Mouse (Mus musculus): ENCODE data around the gene Sash1.
A peak's percentile ranks its signal among the peaks of the same experiment; 100 is the strongest.

Sash1 gene

GRCm38 (mm10) chr10:8792412-8792811, 93.5 kb downstream of the Sash1 start:
- DNase-seq (ENCODE audit: low spot score in 2 of 2): peak in 1 of 2 experiments; percentile 8

- no peak for DNase-seq (ENCODE audit: low spot score in 2 of 2)
These were observed 96.8 kb downstream of the Sash1 start for GRCm38 (mm10) chr10:8789096-8789495.

GRCm38 (mm10) chr10:8787221-8787620, 98.6 kb downstream of the Sash1 start:
- DNase-seq (ENCODE audit: low spot score in 2 of 2): no peak

DNA sequence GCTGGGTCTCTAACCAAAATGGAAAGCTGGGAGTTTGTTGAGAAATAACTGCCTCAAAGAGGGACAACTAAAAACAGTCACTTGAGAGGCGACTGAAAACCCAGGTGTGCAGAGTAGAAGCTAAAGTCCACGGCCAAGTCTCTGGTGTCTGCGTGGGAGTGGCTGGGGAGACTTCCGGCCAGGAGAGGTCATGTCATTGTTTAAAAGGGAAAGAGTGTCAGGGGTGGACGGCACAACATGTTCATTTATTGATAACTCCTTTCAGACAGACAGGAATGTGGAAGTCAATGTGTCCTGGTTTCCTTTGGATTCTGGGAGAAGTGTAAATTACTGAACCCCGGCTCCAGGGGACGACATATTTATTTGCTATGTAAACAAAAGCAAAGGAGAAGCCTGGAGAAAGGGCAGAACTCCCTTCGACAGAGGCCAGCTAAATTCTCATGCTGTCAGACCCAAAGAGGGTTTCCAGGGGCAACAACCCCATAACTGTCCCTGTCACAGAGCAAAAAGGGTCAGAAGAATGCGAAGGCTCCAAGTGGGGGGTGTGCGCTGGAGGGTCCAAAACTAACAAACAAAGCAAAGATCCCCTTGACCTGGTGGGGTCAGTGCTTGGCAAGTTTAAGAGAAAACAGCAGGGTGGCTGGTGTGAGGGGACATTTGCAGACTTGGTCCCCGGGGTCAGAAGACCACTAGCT, 100.3 kb downstream of the Sash1 start:
- DNase-seq (ENCODE audit: low spot score in 2 of 2): no peak

DNA sequence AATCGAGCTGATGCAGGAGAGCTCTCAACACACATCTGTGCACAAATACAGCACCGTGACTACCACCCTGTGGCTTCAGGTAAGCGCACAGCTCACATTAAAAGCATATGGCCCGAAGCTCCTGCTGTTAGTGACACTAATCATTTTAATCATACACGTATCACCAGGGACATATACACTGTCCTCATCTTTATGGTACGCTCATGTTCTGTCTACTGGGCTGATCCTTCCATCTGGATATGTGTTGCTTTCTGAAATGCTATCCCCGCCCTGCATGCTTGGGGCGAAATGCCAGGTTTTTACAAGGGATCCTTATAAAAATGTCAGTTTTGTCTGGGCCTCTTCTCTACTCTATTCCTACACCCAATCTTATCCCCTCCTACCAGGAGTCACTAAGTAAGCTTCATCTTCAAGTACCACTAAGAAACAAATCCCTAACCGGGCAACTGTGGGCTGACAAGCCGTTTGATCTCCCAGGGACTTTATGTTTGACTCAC, 103.9 kb downstream of the Sash1 start:
- no peak for DNase-seq (ENCODE audit: low spot score in 2 of 2)

- no peak for DNase-seq (ENCODE audit: low spot score in 2 of 2)
These were observed 106.0 kb downstream of the Sash1 start for GRCm38 (mm10) chr10:8779842-8780241.

- DNase-seq (ENCODE audit: low spot score in 2 of 2): no peak
These were observed 107.0 kb downstream of the Sash1 start for GRCm38 (mm10) chr10:8778845-8779244.

GRCm38 (mm10) chr10:8777552-8778253, 108.2 kb downstream of the Sash1 start:
- no peak for DNase-seq (ENCODE audit: low spot score in 2 of 2)

GRCm38 (mm10) chr10:8776791-8777190, 109.1 kb downstream of the Sash1 start:
- DNase-seq (ENCODE audit: low spot score in 2 of 2): no peak

GRCm38 (mm10) chr10:8775794-8776193, 110.1 kb downstream of the Sash1 start:
- no peak for DNase-seq (ENCODE audit: low spot score in 2 of 2)

GRCm38 (mm10) chr10:8772464-8773209, 113.2 kb downstream of the Sash1 start:
- DNase-seq (ENCODE audit: low spot score in 2 of 2): no peak

DNA sequence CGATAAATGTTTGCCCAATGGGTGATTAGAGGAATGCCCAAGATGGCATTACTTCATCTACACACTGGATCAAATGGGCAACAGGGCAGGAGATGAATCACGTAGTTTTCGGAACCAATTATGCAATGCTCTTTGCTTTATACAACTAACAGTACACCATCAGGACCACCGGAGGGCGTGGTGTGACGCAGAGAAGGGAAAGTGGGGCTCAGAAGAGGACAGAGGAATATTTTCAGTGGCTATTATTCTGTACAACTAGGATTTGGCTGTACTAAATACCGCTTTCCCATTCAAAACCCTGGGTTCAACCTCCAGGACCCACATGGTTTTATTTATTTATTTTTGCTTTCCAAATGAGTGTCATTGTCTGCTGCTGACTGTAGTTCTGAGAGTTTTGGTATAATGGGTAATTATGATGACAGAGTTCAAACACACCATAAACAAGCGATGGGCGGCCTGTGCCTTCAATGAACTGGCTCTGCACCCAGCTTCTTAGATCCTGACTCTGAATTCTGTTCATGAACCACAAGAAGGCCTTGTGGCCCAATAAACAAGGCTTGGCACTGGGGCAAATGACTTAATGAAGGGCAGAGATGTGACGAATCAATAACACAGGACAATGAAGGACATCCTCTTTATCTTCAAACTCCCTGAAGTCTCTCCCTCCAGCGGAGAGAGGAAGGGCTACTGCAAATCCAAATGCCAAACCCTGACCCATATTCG, 114.8 kb downstream of the Sash1 start:
- no peak for DNase-seq (ENCODE audit: low spot score in 2 of 2)

GRCm38 (mm10) chr10:8768654-8769053, 117.2 kb downstream of the Sash1 start:
- no peak for DNase-seq (ENCODE audit: low spot score in 2 of 2)

DNA sequence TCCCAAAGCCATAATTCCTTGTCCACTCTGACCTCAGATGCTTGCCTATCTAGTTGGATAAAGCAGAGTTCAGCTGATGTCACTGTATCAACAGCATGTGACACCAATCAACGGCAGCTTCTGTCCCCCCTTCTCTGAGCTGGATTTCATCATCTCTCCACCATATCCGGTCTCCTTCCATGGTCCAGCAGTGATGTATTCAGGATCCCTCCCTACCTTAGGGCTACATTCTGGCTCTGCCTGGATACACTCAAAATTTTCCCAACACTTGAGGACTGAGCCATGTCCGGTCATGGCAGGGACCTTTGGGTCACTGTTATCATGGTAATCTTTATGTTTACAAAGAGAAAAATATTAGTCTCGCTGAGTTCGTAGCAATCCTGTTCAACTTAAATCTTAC, 118.5 kb downstream of the Sash1 start:
- no peak for DNase-seq (ENCODE audit: low spot score in 2 of 2)

DNA sequence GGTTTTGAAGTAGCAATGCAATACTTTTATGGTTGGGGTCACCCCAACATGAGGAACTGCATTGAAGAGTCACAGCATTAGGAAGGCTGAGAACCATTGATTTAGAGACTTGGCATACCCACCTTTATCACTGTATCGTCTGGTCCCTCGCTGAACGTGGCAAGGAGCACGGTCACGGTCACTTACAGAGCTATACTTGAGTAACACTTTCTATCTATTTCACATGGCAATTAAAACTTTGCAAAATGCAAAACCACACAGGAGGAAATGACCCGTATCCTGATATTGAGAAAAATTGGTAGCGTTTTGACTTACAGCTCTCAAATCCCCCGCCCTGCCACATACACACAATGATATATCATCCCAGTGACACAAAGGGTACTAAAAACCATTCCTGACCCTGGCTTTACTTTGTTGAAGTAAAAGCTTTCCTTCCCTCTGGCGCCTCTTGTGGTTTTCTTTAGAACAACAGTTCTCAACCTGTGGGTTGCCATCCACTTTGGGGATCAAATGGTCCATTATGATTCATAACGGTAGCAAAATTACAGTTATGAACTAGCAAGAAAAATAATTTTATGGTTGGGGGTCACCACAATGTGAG, 119.8 kb downstream of the Sash1 start:
- peak in 1 of 2 experiments; percentile 17 for DNase-seq (ENCODE audit: low spot score in 2 of 2)

- DNase-seq (ENCODE audit: low spot score in 2 of 2): no peak
These were observed 123.1 kb downstream of the Sash1 start for GRCm38 (mm10) chr10:8762771-8763170.

DNA sequence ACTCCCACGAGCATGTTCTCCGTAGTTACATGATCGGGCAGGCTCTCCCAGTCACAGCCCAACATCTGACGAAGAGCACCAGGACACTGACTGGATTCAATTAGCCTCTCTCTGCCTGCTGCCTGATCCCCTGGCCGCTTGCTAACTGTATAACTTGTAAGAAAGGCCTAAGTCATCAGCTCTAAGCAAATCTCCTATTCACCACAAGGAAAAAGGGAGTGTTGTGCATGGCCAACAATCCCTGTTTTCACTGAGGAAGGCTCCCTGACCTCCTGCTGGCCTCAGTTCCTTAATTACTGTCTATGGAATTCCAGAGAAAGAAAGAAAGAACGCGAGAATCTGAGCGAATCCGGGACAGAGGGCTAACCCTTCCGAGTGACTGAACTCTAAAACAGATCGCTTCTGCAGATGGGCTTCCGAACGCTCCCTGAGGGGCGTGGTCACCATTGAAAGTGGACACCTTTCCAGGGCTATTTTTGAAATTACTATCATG, 123.6 kb downstream of the Sash1 start:
- DNase-seq (ENCODE audit: low spot score in 2 of 2): no peak

- DNase-seq (ENCODE audit: low spot score in 2 of 2): no peak
These were observed 124.2 kb downstream of the Sash1 start for GRCm38 (mm10) chr10:8761656-8762055.

DNA sequence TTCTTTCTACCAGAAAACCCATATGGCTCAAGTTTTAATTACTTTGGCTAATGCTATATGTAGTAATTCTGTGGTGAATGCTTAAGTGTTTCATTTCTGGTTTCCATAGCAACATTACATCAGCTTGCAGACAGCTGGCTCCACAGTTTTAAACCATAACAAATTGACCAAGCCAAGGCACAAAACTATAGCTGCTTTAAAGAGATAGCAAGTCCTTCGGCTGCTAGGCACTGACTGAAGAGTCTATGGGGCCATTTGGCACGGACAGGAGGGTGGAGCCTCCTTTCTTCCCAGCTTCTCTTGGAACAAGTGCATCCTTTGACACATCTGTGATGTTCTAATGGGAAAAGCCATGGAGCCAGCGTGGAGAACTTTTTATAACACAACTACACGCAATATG, 125.3 kb downstream of the Sash1 start:
- no peak for DNase-seq (ENCODE audit: low spot score in 2 of 2)

DNA sequence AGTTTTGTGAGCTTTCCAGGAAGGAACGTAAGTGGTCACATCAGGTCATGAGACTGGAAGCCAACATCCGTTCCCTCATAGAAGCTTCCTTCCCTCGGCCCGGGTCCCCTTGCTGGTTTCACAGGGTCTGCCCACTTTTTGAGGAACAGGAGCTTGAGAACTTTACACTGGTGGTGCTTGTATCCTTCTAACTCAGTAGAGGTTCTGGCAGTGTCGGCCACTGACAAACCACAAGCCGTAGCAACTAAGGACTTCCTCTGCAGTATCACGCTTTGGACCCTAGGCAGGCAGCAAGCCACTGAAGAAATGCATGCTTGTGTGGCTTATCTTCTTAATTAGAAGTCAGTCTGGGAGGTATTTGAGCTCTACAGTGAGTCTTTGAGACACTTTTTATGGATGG, 126.6 kb downstream of the Sash1 start:
- DNase-seq (ENCODE audit: low spot score in 2 of 2): peak in 1 of 2 experiments; percentile 24

DNA sequence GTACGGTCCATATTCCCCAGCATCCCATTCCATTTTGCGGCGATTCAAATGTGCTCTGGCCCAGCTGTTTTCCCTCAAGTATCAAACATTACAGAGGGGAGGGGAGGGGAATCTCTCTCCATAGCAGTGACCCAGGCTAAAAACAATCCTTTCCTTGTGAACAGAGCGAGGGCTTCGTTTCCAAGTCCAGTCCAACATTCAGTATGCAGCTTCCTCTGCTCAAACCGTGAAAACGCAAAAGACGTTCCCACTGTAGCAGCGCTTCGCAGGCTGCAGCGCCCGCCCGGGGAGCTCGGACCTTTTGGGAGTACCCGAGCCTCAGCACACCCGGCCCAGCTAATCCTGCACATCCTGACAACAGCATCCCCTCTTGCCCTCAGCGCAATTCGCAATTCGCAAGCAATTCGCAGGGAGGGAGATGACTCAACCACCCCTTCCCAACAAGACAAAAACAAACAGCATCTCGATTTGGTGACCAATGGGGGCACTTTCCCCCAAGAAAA, 128.4 kb downstream of the Sash1 start:
- no peak for DNase-seq (ENCODE audit: low spot score in 2 of 2)

Data from natural killer cell, adult 2 months (primary cell).